Mouse (Mus musculus): Measurements from ENCODE around the gene Orc4. TPM values are rescaled to one million over a fixed set of nuclear protein-coding genes. Genes with fewer than 3 reads are reported as not detected.
A peak's percentile ranks its signal among the peaks of the same experiment; 100 is the strongest.
"Not testable (repeated sequence)": the region's sequence is repeated elsewhere in the genome, so short reads cannot be mapped to it uniquely, and the experiment has no call there.

The Orc4 gene
- polyA plus RNA-seq, 1 experiment from 2014 or later, result 135 TPM

- Histone ChIP-seq H3K4me2 (replicated peaks) (no peak overlapping the region), H3K4me3 (no peak overlapping the region), H3K9me3 (no peaks in the 10 kb centered on the region), H3K27ac (replicated peaks) (no peak overlapping the region), H3K27me3 (no peaks in the 10 kb centered on the region), H3K9ac (replicated peaks) (no peak overlapping the region), H3K4me1 (no peaks in the 10 kb centered on the region), H3K36me3 (peaks cover 22% of the 10 kb centered on the region)
- 92% methylated on average over 3 of the region's 3 CpGs for WGBS
- no peak for ATAC-seq (ENCODE audit: low FRiP score, low read depth)
Measured at GRCm38 (mm10) chr2:48895186-48895585, 54.9 kb downstream of the Orc4 start.

- Histone ChIP-seq H3K36me3 (0 out of 2 replicates have a peak, but pooled peaks cover 2% of the 10 kb centered on the region), H3K9ac (replicated peaks) (no peak overlapping the region), H3K27me3 (no peaks in the 10 kb centered on the region), H3K4me3 (no peak overlapping the region), H3K9me3 (no peaks in the 10 kb centered on the region), H3K4me2 (replicated peaks) (no peak overlapping the region), H3K4me1 (no peaks in the 10 kb centered on the region), H3K27ac (replicated peaks) (no peak overlapping the region)
- peak; percentile 54; the same call in 1 of the 2 replicates for ATAC-seq (ENCODE audit: low FRiP score, low read depth)
Measured at GRCm38 (mm10) chr2:48885945-48886344, 64.1 kb downstream of the Orc4 start.

- 89% methylated on average over 5 of the region's 5 CpGs for WGBS
- no peak overlapping the region for H3K9ac ChIP-seq (replicated peaks)
Measured at GRCm38 (mm10) chr2:48868199-48868913, 81.7 kb downstream of the Orc4 start.

GRCm38 (mm10) chr2:48865596-48865995 lies 84.5 kb downstream of the Orc4 start:
- not testable (repeated sequence) for H3K4me2 ChIP-seq (replicated peaks); H3K36me3 ChIP-seq; H3K4me3 ChIP-seq; H3K27me3 ChIP-seq; ATAC-seq (ENCODE audit: low FRiP score, low read depth); H3K9ac ChIP-seq (replicated peaks); H3K4me1 ChIP-seq; H3K9me3 ChIP-seq; H3K27ac ChIP-seq (replicated peaks)
- 95% methylated on average over 6 of the region's 6 CpGs for WGBS

More at GRCm38 (mm10) chr2:48868199-48868913, 81.7 kb downstream of the Orc4 start:
- ATAC-seq (ENCODE audit: low FRiP score, low read depth), result no peak
- Histone ChIP-seq H3K4me2 (replicated peaks) (no peak overlapping the region), H3K27ac (replicated peaks) (no peak overlapping the region), H3K4me3 (no peak overlapping the region), H3K36me3 (no peaks in the 10 kb centered on the region), H3K27me3 (no peaks in the 10 kb centered on the region), H3K4me1 (0 out of 2 replicates have a peak, but pooled peaks cover 4% of the 10 kb centered on the region), H3K9me3 (no peaks in the 10 kb centered on the region)

Other genes starting within 250 kb of the Orc4 start
- gene Acvr2a, start 136.2 kb downstream of the Orc4 start, polyA plus RNA-seq (2016; fragmentation: Nextera tagmentation; extraction: Ambion mirVana), result 37.0 and 40.7 TPM in 2 replicates
- 35.1 and 42.3 TPM in 2 replicates for gene Mbd5, start 769 bp downstream of the Orc4 start, polyA plus RNA-seq (2016; fragmentation: Nextera tagmentation; extraction: Ambion mirVana)